Mouse (Mus musculus) stomach, postnatal 0 days (tissue): ENCODE measurements around the gene Gm36245. TPM values are rescaled to one million over a fixed set of nuclear protein-coding genes. Genes with fewer than 3 reads are reported as not detected.

ENCODE experiments used
- ATAC-seq: fragments of 200-750 bp; cut with Nextera tagmentation; 2 replicates; pipeline ENCODE4 v1.8.0; 2017; ENCODE audit not compliant: low FRiP score, low TSS enrichment
- DNase-seq: peaks from one replicate; pipeline ENCODE4 v3.0.0-alpha.2; 2016; ENCODE audit warnings: low spot score
- H3K27ac ChIP-seq: fragments of 300-500 bp; sonication (generic); replicated peaks from 2 replicates; pipeline ENCODE4 v1.5.1; 2014; ENCODE audit warnings: mild to moderate bottlenecking, control low read depth
- H3K27me3 ChIP-seq: fragments of 300-500 bp; sonication (generic); 2 replicates; pipeline ENCODE4 v1.6.1; 2014; ENCODE audit warnings: low read length; ENCODE audit not compliant: control insufficient read depth, insufficient read depth
- H3K36me3 ChIP-seq: fragments of 300-500 bp; sonication (generic); 2 replicates; pipeline ENCODE4 v1.6.1; 2014; ENCODE audit warnings: low read length, mixed read lengths; ENCODE audit not compliant: control insufficient read depth, insufficient read depth
- H3K4me1 ChIP-seq: fragments of 300-500 bp; sonication (generic); replicated peaks from 2 replicates; pipeline ENCODE4 v1.6.1; 2014; ENCODE audit warnings: antibody characterized with exemption; ENCODE audit not compliant: control insufficient read depth, insufficient read depth
- H3K4me2 ChIP-seq: fragments of 300-500 bp; sonication (generic); replicated peaks from 2 replicates; pipeline ENCODE4 v1.6.1; 2014; ENCODE audit warnings: low read depth, mild to moderate bottlenecking, control low read depth, moderate library complexity
- H3K4me3 ChIP-seq: fragments of 300-500 bp; sonication (generic); 2 replicates; pipeline ENCODE4 v1.5.1; 2014; ENCODE audit warnings: low read depth, low read length, control low read depth
- H3K9ac ChIP-seq: fragments of 300-500 bp; sonication (generic); 2 replicates; pipeline ENCODE4 v1.6.1; 2014; ENCODE audit warnings: mild to moderate bottlenecking, low read length, control low read depth, mixed read lengths
- H3K9me3 ChIP-seq: fragments of 300-500 bp; sonication (generic); 2 replicates; pipeline ENCODE4 v1.6.1; 2016; ENCODE audit warnings: low read length; ENCODE audit not compliant: control insufficient read depth
- CTCF ChIP-seq: IDR thresholded peaks from 2 replicates; pipeline ENCODE4 v1.5.1; 2016; ENCODE audit warnings: antibody characterized with exemption, low read depth, mild to moderate bottlenecking, moderate library complexity
- EP300 ChIP-seq: optimal IDR thresholded peaks from 2 replicates; pipeline ENCODE3; 2016; ENCODE audit warnings: antibody characterized with exemption
- WGBS: fragments of 180-500 bp; shearing (Covaris S2); extraction: QIAGEN DNeasy Blood & Tissue Kit; methylation state at CpG from one replicate; pipeline ENCODE4 v1.1.7; 2014; 5-methylcytosine and 5-hydroxymethylcytosine counted together
- polyA plus RNA-seq: library from polyadenylated mRNA; unstranded; fragments of >200 nt; fragmentation: Nextera tagmentation; extraction: Ambion mirVana; gene quantifications from 2 replicates; pipeline ENCODE4 v1.2.1, GENCODE M21; 2015

Gene Gm36245
- polyA plus RNA-seq, 1 experiment from 2014 or later: not detected

DNA sequence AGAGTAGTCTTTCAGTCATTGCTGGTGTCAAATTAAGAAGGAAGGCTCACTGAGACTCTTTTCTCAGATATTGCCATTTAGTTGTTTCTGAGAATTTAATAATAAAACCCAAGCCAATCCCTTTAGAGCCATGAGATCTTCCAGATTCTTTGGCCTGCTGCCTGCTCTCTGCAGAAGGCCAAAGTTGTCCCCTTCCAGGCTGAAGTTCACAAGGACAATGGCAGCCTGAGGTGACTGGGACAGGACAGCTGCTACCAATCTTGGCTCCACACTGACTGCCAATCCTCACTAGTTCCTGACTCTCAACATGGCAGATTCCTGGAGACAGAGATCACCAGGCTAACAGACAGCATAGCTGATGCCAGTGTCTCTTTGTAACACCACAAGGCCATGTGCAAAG lies 12.0 kb upstream of the Gm36245 start:
- no peak overlapping the region for H3K9ac ChIP-seq
- DNase-seq (no peak), ATAC-seq (no peak)
- no peak overlapping the region for H3K4me3 ChIP-seq
- no peaks in the 10 kb centered on the region for H3K27me3 ChIP-seq
- no peak for TF ChIP-seq CTCF
- no peak for TF ChIP-seq EP300
- H3K4me2 ChIP-seq: no peak overlapping the region
- H3K4me1 ChIP-seq: no peaks in the 10 kb centered on the region
- no peaks in the 10 kb centered on the region for H3K9me3 ChIP-seq
- H3K27ac ChIP-seq: no peak overlapping the region
- no peaks in the 10 kb centered on the region for H3K36me3 ChIP-seq

DNA sequence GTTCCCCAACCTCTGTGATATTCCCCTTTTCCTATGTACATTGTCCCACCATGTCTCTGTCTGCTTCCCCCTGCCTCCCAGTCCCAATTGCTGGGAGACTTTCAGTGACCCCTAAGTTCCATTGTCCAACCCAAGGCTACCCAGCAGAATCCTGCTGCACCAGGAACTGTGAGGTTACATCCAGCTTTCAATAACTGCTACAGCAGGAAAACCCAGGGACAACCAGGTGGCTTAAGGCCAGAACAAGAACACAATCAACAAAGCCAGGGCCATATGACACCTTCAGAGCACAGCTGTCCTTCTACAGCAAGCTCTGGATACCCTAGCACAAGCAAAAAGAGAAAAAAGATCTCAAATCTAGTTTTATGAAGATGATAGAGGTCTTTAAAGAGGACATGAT lies 10.1 kb upstream of the Gm36245 start:
- TF ChIP-seq CTCF (no peak), EP300 (no peak)
- DNase-seq: no peak
- H3K9ac ChIP-seq: no peak overlapping the region
- no peaks in the 10 kb centered on the region for H3K36me3 ChIP-seq
- no peaks in the 10 kb centered on the region for H3K27me3 ChIP-seq
- no peaks in the 10 kb centered on the region for H3K4me1 ChIP-seq
- H3K9me3 ChIP-seq: no peaks in the 10 kb centered on the region
- ATAC-seq: no peak
- H3K4me2 ChIP-seq: no peak overlapping the region
- no peak overlapping the region for H3K4me3 ChIP-seq
- no peak overlapping the region for H3K27ac ChIP-seq

DNA sequence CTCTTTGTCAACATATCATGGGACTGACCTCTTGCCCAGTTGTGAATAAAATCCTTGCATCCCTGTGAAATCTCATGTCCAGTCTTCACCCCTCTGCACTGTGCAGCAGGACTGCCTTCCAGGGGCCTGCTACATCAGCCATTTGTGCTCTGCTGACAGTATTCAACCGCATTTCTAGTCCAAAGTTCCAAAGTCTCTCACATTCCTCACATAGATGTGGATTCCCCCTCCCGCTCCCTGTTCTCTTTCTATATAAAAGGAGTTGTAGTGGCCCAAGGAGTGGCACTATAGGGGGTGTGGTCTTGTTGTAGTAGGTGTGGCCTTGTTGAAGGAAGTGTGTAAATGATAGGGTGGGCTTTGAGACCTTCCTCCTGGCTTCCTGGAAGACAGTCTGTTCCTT lies 8.2 kb upstream of the Gm36245 start:
- no peak for TF ChIP-seq CTCF
- no peak for TF ChIP-seq EP300
- H3K27ac ChIP-seq: no peak overlapping the region
- H3K4me1 ChIP-seq: no peaks in the 10 kb centered on the region
- ATAC-seq: no peak
- H3K4me2 ChIP-seq: no peak overlapping the region
- H3K9me3 ChIP-seq: no peaks in the 10 kb centered on the region
- DNase-seq: no peak
- H3K27me3 ChIP-seq: no peaks in the 10 kb centered on the region
- WGBS: 44% methylated on average over 2 of the region's 2 CpGs
- H3K9ac ChIP-seq: no peak overlapping the region
- H3K36me3 ChIP-seq: no peaks in the 10 kb centered on the region
- H3K4me3 ChIP-seq: no peak overlapping the region

DNA sequence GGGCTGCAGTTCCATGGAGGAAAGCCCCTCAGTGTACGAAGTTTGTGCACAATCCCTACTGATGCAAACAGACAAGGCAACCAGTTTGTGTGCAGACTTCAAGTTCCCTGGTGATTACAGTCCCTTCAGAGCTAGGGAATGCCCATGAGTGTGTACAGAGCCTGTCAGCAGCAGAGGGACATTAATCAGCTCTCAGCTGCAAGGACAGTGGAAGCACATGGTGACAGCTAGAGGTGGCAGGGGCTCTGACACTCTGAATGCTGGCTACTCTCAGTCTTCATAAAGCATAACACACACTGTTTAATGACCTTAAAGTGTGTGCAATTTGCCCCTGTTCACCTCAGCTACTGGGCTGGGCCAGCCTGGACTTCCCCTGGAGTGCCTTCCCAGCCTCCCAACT lies 5.5 kb upstream of the Gm36245 start:
- Histone ChIP-seq H3K27me3 (no peaks in the 10 kb centered on the region), H3K9me3 (no peaks in the 10 kb centered on the region), H3K27ac (no peak overlapping the region), H3K4me1 (no peaks in the 10 kb centered on the region), H3K9ac (no peak overlapping the region), H3K36me3 (no peaks in the 10 kb centered on the region), H3K4me3 (no peak overlapping the region), H3K4me2 (no peak overlapping the region)
- TF ChIP-seq EP300: no peak
- no peak for TF ChIP-seq CTCF
- 67% methylated on average over 1 of the region's 1 CpGs for WGBS
- no peak for DNase-seq
- no peak for ATAC-seq

DNA sequence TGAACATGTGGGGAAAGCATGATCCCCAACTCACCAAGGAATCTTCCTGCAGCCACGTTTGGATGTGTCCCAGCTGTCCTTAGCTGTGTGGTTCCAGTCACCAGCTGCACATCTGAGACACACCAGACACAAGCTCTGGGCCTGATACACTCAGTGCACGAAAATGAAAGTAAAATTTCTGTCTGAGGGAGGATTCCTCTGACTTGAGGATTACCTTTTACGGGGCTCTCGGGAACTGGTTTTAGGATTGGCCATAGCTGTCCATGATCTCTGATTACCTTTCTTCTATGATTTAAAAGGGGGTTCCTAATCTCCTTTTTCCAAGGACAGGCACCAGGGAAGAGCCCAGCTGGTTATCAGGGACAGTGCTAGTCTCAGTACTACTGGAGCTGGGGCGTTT lies 3.1 kb upstream of the Gm36245 start, which contains the start of gene Apol10b:
Gene Apol10b, minus strand, starts transcription at position 165 of the 400 bp plus-strand sequence.
- no peaks in the 10 kb centered on the region for H3K27me3 ChIP-seq
- no peak for ATAC-seq
- no peak for DNase-seq
- peak within 1 kb of the TSS; percentile 19 for H3K4me2 ChIP-seq
- no peak within 1 kb of the TSS for H3K27ac ChIP-seq
- no peaks in the 10 kb centered on the region for H3K9me3 ChIP-seq
- no peak within 1 kb of the TSS for H3K4me3 ChIP-seq
- H3K36me3 ChIP-seq: no peaks in the 10 kb centered on the region
- no peak for TF ChIP-seq CTCF
- no peak for TF ChIP-seq EP300
- WGBS: 43% methylated on average over 5 of the region's 5 CpGs
- H3K4me1 ChIP-seq: no peaks in the 10 kb centered on the region
- no peak within 1 kb of the TSS for H3K9ac ChIP-seq

DNA sequence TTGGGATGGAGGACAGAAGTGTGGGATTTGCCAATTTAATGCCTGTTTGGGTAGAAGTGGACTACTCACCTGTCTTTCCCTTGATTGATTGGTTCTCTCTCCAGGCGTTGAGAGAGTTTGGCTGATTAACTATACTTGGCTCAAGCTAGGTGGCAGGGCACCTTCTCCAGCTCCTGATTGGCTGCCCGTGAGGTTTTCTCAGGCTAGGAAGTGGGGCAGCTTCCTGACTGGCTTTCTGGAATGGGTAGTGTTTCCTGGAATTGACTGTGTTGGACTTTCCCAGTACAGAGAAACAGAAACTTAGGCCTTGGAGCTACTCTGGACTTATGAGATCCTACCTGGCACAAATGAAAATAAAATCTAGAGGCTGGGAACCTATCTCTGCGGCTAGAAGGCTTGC lies 629 bp upstream of the Gm36245 start:
- no peak for TF ChIP-seq CTCF
- no peak for TF ChIP-seq EP300
- Histone ChIP-seq H3K9me3 (no peaks in the 10 kb centered on the region), H3K27me3 (no peaks in the 10 kb centered on the region), H3K27ac (no peak overlapping the region), H3K4me1 (no peaks in the 10 kb centered on the region), H3K36me3 (no peaks in the 10 kb centered on the region), H3K4me2 (no peak overlapping the region), H3K9ac (no peak overlapping the region), H3K4me3 (no peak overlapping the region)
- peak; percentile 17 for DNase-seq
- WGBS: 58% methylated on average over 3 of the region's 3 CpGs
- no peak for ATAC-seq
